Comparison of ENCODE assay signal across 22 mouse cellular contexts in genomic region chr6:32571485-32571884, GRCm38 (mm10). TPM values are rescaled to one million over a fixed set of nuclear protein-coding genes. Genes with fewer than 3 reads are reported as not detected.
"Had no signal": no experiment of that assay in that cellular context is flagged by ENCODE, and none has a peak within 500 bp of the region (broad histone marks: within the 10 kb centered on the region; RNA-seq: fewer than 3 reads in every experiment).

No protein-coding gene starts in this region.

- H3K27me3 ChIP-seq: limb, embryonic 12.5 days; limb, embryonic 15.5 days; midbrain, embryonic 13.5 days; neural tube, embryonic 13.5 days had no signal

- ATAC-seq: inflammation-experienced regulatory T-cells, adult 6 months; intestine, embryonic 16.5 days; liver, postnatal 0 days; midbrain, embryonic 13.5 days; midbrain, embryonic 16.5 days had no signal

- H3K4me2 ChIP-seq: limb, embryonic 12.5 days; limb, embryonic 15.5 days; liver, embryonic 11.5 days; midbrain, embryonic 13.5 days; neural tube, embryonic 13.5 days had no signal

- H3K36me3 ChIP-seq: limb, embryonic 12.5 days; limb, embryonic 15.5 days; midbrain, embryonic 10.5 days; midbrain, embryonic 13.5 days; neural tube, embryonic 13.5 days had no signal

- H3K9me3 ChIP-seq: limb, embryonic 12.5 days; limb, embryonic 15.5 days; midbrain, embryonic 10.5 days; midbrain, embryonic 13.5 days; neural tube, embryonic 13.5 days had no signal

- DNase-seq: kidney, adult 18-20 months; kidney, adult 9 months; kidney, postnatal 14 days; kidney, postnatal 4 days; left cerebral cortex, postnatal 4 days; liver, postnatal 0 days; lung, postnatal 36 days; retina, postnatal 1 day; right cerebral cortex, postnatal 25 days; thymus, postnatal 25 days had no signal

- H3K4me1 ChIP-seq: limb, embryonic 12.5 days; limb, embryonic 15.5 days had no signal

- H3K9ac ChIP-seq: limb, embryonic 12.5 days; limb, embryonic 15.5 days; liver, embryonic 14.5 days; liver, postnatal 0 days; midbrain, embryonic 13.5 days; neural tube, embryonic 13.5 days had no signal

- H3K4me3 ChIP-seq: limb, embryonic 12.5 days; limb, embryonic 15.5 days; midbrain, embryonic 10.5 days; midbrain, embryonic 13.5 days; myocyte; neural tube, embryonic 13.5 days had no signal

- H3K27ac ChIP-seq: limb, embryonic 12.5 days; limb, embryonic 15.5 days; liver, embryonic 14.5 days; midbrain, embryonic 10.5 days; midbrain, embryonic 13.5 days; neural tube, embryonic 13.5 days had no signal

RNA-seq across cellular contexts. Expression of gene Plxna4, which starts 16.5 kb away (rescaled TPM):
- total RNA-seq: monocyte, adult 5-6 weeks had no signal
